In the genomic region with DNA sequence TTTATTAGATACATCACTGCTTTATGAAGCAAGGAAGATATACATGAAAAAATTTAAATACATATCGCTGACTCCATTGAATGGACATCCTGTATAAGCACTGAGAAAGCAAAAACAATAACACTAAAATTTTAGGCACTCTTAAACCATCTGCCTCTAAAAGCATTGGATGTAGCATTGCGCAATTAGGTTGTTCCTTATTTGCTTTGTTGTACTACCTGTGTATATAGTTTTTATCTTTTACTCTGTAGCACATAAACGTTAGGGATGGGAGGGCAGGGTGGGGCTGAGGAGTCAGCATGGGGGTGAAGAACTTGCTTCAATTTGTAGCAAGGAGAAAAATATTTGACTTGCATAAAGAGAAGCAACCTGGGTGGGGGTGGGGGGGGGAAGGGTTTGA, we compare ENCODE assay signal across 14 mouse cellular contexts. TPM values are rescaled to one million over a fixed set of nuclear protein-coding genes. Genes with fewer than 3 reads are reported as not detected.
DNase-seq lines count a peak whose midpoint lies in the region; ATAC-seq and TF ChIP-seq lines count a peak whose summit lies in the region.
"Had no signal": no experiment of that assay in that cellular context is flagged by ENCODE, and none has a peak within 500 bp of the region (broad histone marks: within the 10 kb centered on the region; RNA-seq: fewer than 3 reads in every experiment).

No protein-coding gene starts in this region.

- peak overlapping the region; percentile 83 for H3K4me2 ChIP-seq in forebrain, embryonic 15.5 days (replicated peaks)
- 0 out of 2 replicates have a peak overlapping the region, but pooled peaks have one; percentile 6 for H3K4me2 ChIP-seq in midbrain, postnatal 0 days (ENCODE audit: low read depth, low read length, poor library complexity, severe bottlenecking)

- TF ChIP-seq CTCF in gastrocnemius, adult 2 months (IDR thresholded peaks at IDR 0.05), result no peak
- TF ChIP-seq CTCF in midbrain, postnatal 0 days (IDR thresholded peaks at IDR 0.05), result no peak

- DNase-seq in gastrocnemius, adult 2 months, result no peak
- DNase-seq in gastrocnemius, postnatal 36 days, result no peak
- no peak for DNase-seq in midbrain, postnatal 0 days (ENCODE audit: low spot score)
- no peak for DNase-seq in left cerebral cortex, adult 11 months (ENCODE audit: low spot score)
- no peak for DNase-seq in heart, adult 18-20 months
- DNase-seq: adrenal gland, adult 2 months; cerebellum, adult 2 months; heart, adult 11 months; kidney, adult 18-20 months; lung, postnatal 14 days had no signal

- WGBS in forebrain, embryonic 15.5 days, result 56% methylated on average over 3 of the region's 3 CpGs
- 66% methylated on average over 3 of the region's 3 CpGs for WGBS in midbrain, postnatal 0 days

- peak overlapping the region; percentile 22; the same call in 1 of the 2 replicates for H3K9ac ChIP-seq in forebrain, embryonic 15.5 days (replicated peaks)
- no peak overlapping the region for H3K9ac ChIP-seq in midbrain, postnatal 0 days (replicated peaks; ENCODE audit: low read length, poor library complexity, severe bottlenecking)

- H3K27me3 ChIP-seq in megakaryocyte, embryonic 14.5 days (replicated peaks), result no peaks in the 10 kb centered on the region
- no peaks in the 10 kb centered on the region for H3K27me3 ChIP-seq in forebrain, embryonic 15.5 days
- H3K27me3 ChIP-seq in midbrain, postnatal 0 days (ENCODE audit: insufficient read depth, low read length), result no peaks in the 10 kb centered on the region

- H3K27ac ChIP-seq in gastrocnemius, adult 2 months, result no peak overlapping the region
- H3K27ac ChIP-seq in forebrain, embryonic 15.5 days (replicated peaks), result no peak overlapping the region
- no peak overlapping the region for H3K27ac ChIP-seq in midbrain, postnatal 0 days (ENCODE audit: low read depth, low read length)
- H3K27ac ChIP-seq: left cerebral cortex, adult 2 months had no signal

- intact Hi-C loops in gastrocnemius, adult 2 months (cut with DNase I), result loop anchor here (10.0 kb wide), 1 partner anchor 279 kb away; no protein-coding TSS in a partner anchor
- intact Hi-C loops in gastrocnemius, postnatal 36 days (cut with DNase I), result no loop called here

- H3K36me3 ChIP-seq in megakaryocyte, embryonic 14.5 days (replicated peaks; ENCODE audit: low read length), result peaks cover 30% of the 10 kb centered on the region
- no peaks in the 10 kb centered on the region for H3K36me3 ChIP-seq in forebrain, embryonic 15.5 days
- H3K36me3 ChIP-seq in midbrain, postnatal 0 days (ENCODE audit: insufficient read depth, low read length), result no peaks in the 10 kb centered on the region

- ATAC-seq in megakaryocyte, adult 5-6 weeks (ENCODE audit: poor library complexity, severe bottlenecking), result no peak
- no peak for ATAC-seq in forebrain, embryonic 15.5 days (replicated peaks)
- no peak for ATAC-seq in midbrain, postnatal 0 days (ENCODE audit: low FRiP score)

- no peaks in the 10 kb centered on the region for H3K9me3 ChIP-seq in megakaryocyte, embryonic 14.5 days
- H3K9me3 ChIP-seq in forebrain, embryonic 15.5 days, result no peaks in the 10 kb centered on the region
- no peaks in the 10 kb centered on the region for H3K9me3 ChIP-seq in midbrain, postnatal 0 days (ENCODE audit: low read length)

- H3K4me1 ChIP-seq in megakaryocyte, embryonic 14.5 days, result peaks cover 28% of the 10 kb centered on the region
- H3K4me1 ChIP-seq in forebrain, embryonic 15.5 days, result peaks cover 50% of the 10 kb centered on the region
- no peaks in the 10 kb centered on the region for H3K4me1 ChIP-seq in midbrain, postnatal 0 days (ENCODE audit: insufficient read depth, low read length)

- peak overlapping the region; percentile 88 for H3K4me3 ChIP-seq in gastrocnemius, adult 2 months
- peak overlapping the region; percentile 59 for H3K4me3 ChIP-seq in megakaryocyte, embryonic 14.5 days (replicated peaks)
- H3K4me3 ChIP-seq in forebrain, embryonic 15.5 days, result peak overlapping the region; percentile 21
- H3K4me3 ChIP-seq in midbrain, postnatal 0 days (ENCODE audit: low read depth, low read length), result no peak overlapping the region
- H3K4me3 ChIP-seq: left cerebral cortex, adult 2 months had no signal

RNA-seq across cellular contexts. Expression of a gene that starts 4.1 kb away (rescaled TPM):
- 10 to 100 TPM; 36.1 to 41.8 TPM for total RNA-seq in gastrocnemius, adult 2 months (2021)
- 10 to 100 TPM; 35.3 to 39.5 TPM for total RNA-seq in gastrocnemius, postnatal 36 days (2021)
- polyA plus RNA-seq in megakaryocyte, embryonic 14.5 days (2012; ENCODE audit: insufficient read depth, low replicate concordance), result 15.1 and 19.6 TPM in 2 replicates
- 44.0 and 52.2 TPM in 2 replicates for total RNA-seq in megakaryocyte, adult 5-6 weeks (2015)
- 92.3 and 104 TPM in 2 replicates for total RNA-seq in megakaryocyte, adult 5-6 weeks (2017)
- polyA plus RNA-seq in forebrain, embryonic 15.5 days (2015; fragmentation: Nextera tagmentation; extraction: Ambion mirVana), result 52.4 and 55.1 TPM in 2 replicates
- total RNA-seq in midbrain, postnatal 0 days (2014; rRNA removed), result 48.5 and 58.8 TPM in 2 replicates
- polyA plus RNA-seq in midbrain, postnatal 0 days (2015; fragmentation: Nextera tagmentation; extraction: Ambion mirVana), result 23.9 and 25.6 TPM in 2 replicates
- total RNA-seq in heart, adult 18-20 months (2021), result 10 to 100 TPM; 33.8 to 41.5 TPM

RNA-seq across cellular contexts. Expression of a gene that starts 25.9 kb away (rescaled TPM):
- 1 to 10 TPM; 4.0 to 4.1 TPM for total RNA-seq in gastrocnemius, adult 2 months (2021)
- 1 to 10 TPM; 3.5 to 4.6 TPM for total RNA-seq in gastrocnemius, postnatal 36 days (2021)
- 0.62 TPM in 1 of 2 replicates, not detected in the other for polyA plus RNA-seq in megakaryocyte, embryonic 14.5 days (2012; ENCODE audit: insufficient read depth, low replicate concordance)
- total RNA-seq in megakaryocyte, adult 5-6 weeks (2015), result 7.4 and 9.8 TPM in 2 replicates
- 7.7 and 11.0 TPM in 2 replicates for total RNA-seq in megakaryocyte, adult 5-6 weeks (2017)
- polyA plus RNA-seq in forebrain, embryonic 15.5 days (2015; fragmentation: Nextera tagmentation; extraction: Ambion mirVana), result 47.7 and 48.1 TPM in 2 replicates
- 32.1 and 34.2 TPM in 2 replicates for total RNA-seq in midbrain, postnatal 0 days (2014; rRNA removed)
- polyA plus RNA-seq in midbrain, postnatal 0 days (2015; fragmentation: Nextera tagmentation; extraction: Ambion mirVana), result 38.5 and 41.6 TPM in 2 replicates
- 1 to 10 TPM; 3.9 to 5.0 TPM for total RNA-seq in heart, adult 18-20 months (2021)

RNA-seq across cellular contexts. Expression of a gene that starts 57.3 kb away (rescaled TPM):
- total RNA-seq in gastrocnemius, adult 2 months (2021), result 1 to 10 TPM; 1.0 to 5.0 TPM
- 1 to 10 TPM; 1.1 to 4.9 TPM for total RNA-seq in gastrocnemius, postnatal 36 days (2021)
- polyA plus RNA-seq in megakaryocyte, embryonic 14.5 days (2012; ENCODE audit: insufficient read depth, low replicate concordance), result 0.92 and 1.1 TPM in 2 replicates
- 0.21 and 0.89 TPM in 2 replicates for total RNA-seq in megakaryocyte, adult 5-6 weeks (2015)
- 0.40 and 0.49 TPM in 2 replicates for total RNA-seq in megakaryocyte, adult 5-6 weeks (2017)
- 3.5 and 3.8 TPM in 2 replicates for polyA plus RNA-seq in forebrain, embryonic 15.5 days (2015; fragmentation: Nextera tagmentation; extraction: Ambion mirVana)
- 5.8 and 6.1 TPM in 2 replicates for total RNA-seq in midbrain, postnatal 0 days (2014; rRNA removed)
- polyA plus RNA-seq in midbrain, postnatal 0 days (2015; fragmentation: Nextera tagmentation; extraction: Ambion mirVana), result 4.3 and 5.1 TPM in 2 replicates
- total RNA-seq in heart, adult 18-20 months (2021), result 1 to 10 TPM; 5.7 to 9.3 TPM
